Mouse (Mus musculus): Measurements from ENCODE around the gene Lyst.

Lyst gene

GRCm38 (mm10) chr13:13573572-13574257 is 16.5 kb upstream of the Lyst start:
- DNase-seq (ENCODE audit: low spot score in 2 of 2): no peak

GRCm38 (mm10) chr13:13574258-13574870 is 15.8 kb upstream of the Lyst start:
- no peak for DNase-seq (ENCODE audit: low spot score in 2 of 2)

- no peak for DNase-seq (ENCODE audit: low spot score in 2 of 2)
These were observed 15.1 kb upstream of the Lyst start for GRCm38 (mm10) chr13:13575106-13575505.

- no peak for DNase-seq (ENCODE audit: low spot score in 2 of 2)
These were observed 13.6 kb upstream of the Lyst start for GRCm38 (mm10) chr13:13576469-13577205.

- no peak for DNase-seq (ENCODE audit: low spot score in 2 of 2)
These were observed 8.2 kb upstream of the Lyst start for GRCm38 (mm10) chr13:13581988-13582387.

- no peak for DNase-seq (ENCODE audit: low spot score in 2 of 2)
These were observed 6.7 kb upstream of the Lyst start for GRCm38 (mm10) chr13:13583473-13583872.

- no peak for DNase-seq (ENCODE audit: low spot score in 2 of 2)
These were observed 2.5 kb upstream of the Lyst start for GRCm38 (mm10) chr13:13587653-13588184.

GRCm38 (mm10) chr13:13588518-13588917 is 1.7 kb upstream of the Lyst start:
- no peak for DNase-seq (ENCODE audit: low spot score in 2 of 2)

- no peak for DNase-seq (ENCODE audit: low spot score in 2 of 2)
These were observed 1.2 kb upstream of the Lyst start for GRCm38 (mm10) chr13:13589032-13589431.

- DNase-seq (ENCODE audit: low spot score in 2 of 2): no peak
These were observed 1.7 kb downstream of the Lyst start for GRCm38 (mm10) chr13:13591892-13592291.

GRCm38 (mm10) chr13:13596424-13597044 is 6.3 kb downstream of the Lyst start:
- DNase-seq (ENCODE audit: low spot score in 2 of 2): no peak

- DNase-seq (ENCODE audit: low spot score in 2 of 2): no peak
These were observed 7.7 kb downstream of the Lyst start for GRCm38 (mm10) chr13:13597896-13598295.

- no peak for DNase-seq (ENCODE audit: low spot score in 2 of 2)
These were observed 11.2 kb downstream of the Lyst start for GRCm38 (mm10) chr13:13601407-13601806.

GRCm38 (mm10) chr13:13606149-13606548 is 16.0 kb downstream of the Lyst start:
- no peak for DNase-seq (ENCODE audit: low spot score in 2 of 2)

GRCm38 (mm10) chr13:13608311-13608710 is 18.1 kb downstream of the Lyst start:
- no peak for DNase-seq (ENCODE audit: low spot score in 2 of 2)

GRCm38 (mm10) chr13:13609655-13610054 is 19.5 kb downstream of the Lyst start:
- no peak for DNase-seq (ENCODE audit: low spot score in 2 of 2)

- DNase-seq (ENCODE audit: low spot score in 2 of 2): no peak
These were observed 22.7 kb downstream of the Lyst start for GRCm38 (mm10) chr13:13612882-13613281.

GRCm38 (mm10) chr13:13614235-13614634 is 24.0 kb downstream of the Lyst start:
- no peak for DNase-seq (ENCODE audit: low spot score in 2 of 2)

- DNase-seq (ENCODE audit: low spot score in 2 of 2): no peak
These were observed 31.3 kb downstream of the Lyst start for GRCm38 (mm10) chr13:13621456-13621855.

- no peak for DNase-seq (ENCODE audit: low spot score in 2 of 2)
These were observed 32.4 kb downstream of the Lyst start for GRCm38 (mm10) chr13:13622565-13622964.

GRCm38 (mm10) chr13:13633746-13634145 is 43.5 kb downstream of the Lyst start:
- DNase-seq (ENCODE audit: low spot score in 2 of 2): no peak

- no peak for DNase-seq (ENCODE audit: low spot score in 2 of 2)
These were observed 44.5 kb downstream of the Lyst start for GRCm38 (mm10) chr13:13634706-13635105.
